In genomic region chr2:120101961-120102360, GRCm38 (mm10) we compare ENCODE assay signal across 24 mouse cellular contexts. TPM values are rescaled to one million over a fixed set of nuclear protein-coding genes. Genes with fewer than 3 reads are reported as not detected.
A peak's percentile ranks its signal among the peaks of the same experiment; 100 is the strongest.
DNase-seq lines count a peak whose midpoint lies in the region; ATAC-seq lines count a peak whose summit lies in the region.
"Had no signal": no experiment of that assay in that cellular context is flagged by ENCODE, and none has a peak within 500 bp of the region (broad histone marks: within the 10 kb centered on the region; RNA-seq: fewer than 3 reads in every experiment).

No protein-coding gene starts in this region.

- WGBS in heart, embryonic 14.5 days: 85% methylated on average over 11 of the region's 11 CpGs
- WGBS in limb, embryonic 15.5 days: 91% methylated on average over 11 of the region's 11 CpGs
- WGBS in limb, embryonic 10.5 days: 93% methylated on average over 11 of the region's 11 CpGs

- no peak for ATAC-seq in heart, embryonic 14.5 days (ENCODE audit: insufficient number of reproducible peaks, insufficient read depth, low FRiP score, low read depth)
- peak; percentile 50; the same call in 1 of the 2 replicates for ATAC-seq in limb, embryonic 15.5 days (ENCODE audit: insufficient number of reproducible peaks, low FRiP score, low TSS enrichment, low read depth)
- ATAC-seq: CD4-positive, CD25-positive, alpha-beta regulatory T cell, adult 4 months; Patski had no signal

- peak; percentile 11 for DNase-seq in embryo, embryonic 11 days
- DNase-seq in embryo, embryonic 9.5 days (ENCODE audit: extremely low spot score): no peak
- DNase-seq in heart, postnatal 36 days: no peak
- DNase-seq in limb, embryonic 10.5 days (ENCODE audit: low spot score): no peak
- peak; percentile 47 for DNase-seq in skeletal muscle tissue, adult 2 months (ENCODE audit: low read depth, low spot score)
- no peak for DNase-seq in urinary bladder, adult 2 months (ENCODE audit: low spot score)
- DNase-seq: adrenal gland, postnatal 10 days; cerebellum, adult 9-11 months; kidney, postnatal 10 days; layer of hippocampus, postnatal 36 days; right cerebral cortex, adult 18-20 months; spleen, adult 18-20 months; thymus, adult 2 months had no signal

- no peaks in the 10 kb centered on the region for H3K9me3 ChIP-seq in heart, embryonic 14.5 days (ENCODE audit: control insufficient read depth, low read length)
- H3K9me3 ChIP-seq in limb, embryonic 15.5 days: no peaks in the 10 kb centered on the region
- no peaks in the 10 kb centered on the region for H3K9me3 ChIP-seq in limb, embryonic 10.5 days (replicated peaks)
- H3K9me3 ChIP-seq: forebrain, embryonic 10.5 days; hindbrain, embryonic 15.5 days; liver, embryonic 15.5 days; midbrain, embryonic 12.5 days; neural tube, embryonic 12.5 days; stomach, embryonic 15.5 days had no signal

- H3K9ac ChIP-seq in heart, embryonic 14.5 days (ENCODE audit: low read length): no peak overlapping the region
- H3K9ac ChIP-seq in limb, embryonic 15.5 days: no peak overlapping the region
- H3K9ac ChIP-seq: hindbrain, embryonic 15.5 days; liver, embryonic 15.5 days; midbrain, embryonic 12.5 days; neural tube, embryonic 12.5 days; stomach, embryonic 15.5 days had no signal

- intact Hi-C loops in heart, postnatal 36 days (cut with DNase I): loop anchor here (2.0 kb wide), 1 partner anchor 27 kb away; no protein-coding TSS in a partner anchor

- no peaks in the 10 kb centered on the region for H3K27me3 ChIP-seq in heart, embryonic 14.5 days (ENCODE audit: control insufficient read depth, insufficient read depth, low read length)
- no peaks in the 10 kb centered on the region for H3K27me3 ChIP-seq in limb, embryonic 15.5 days
- H3K27me3 ChIP-seq in limb, embryonic 10.5 days (ENCODE audit: low read depth, poor library complexity, severe bottlenecking): no peaks in the 10 kb centered on the region
- H3K27me3 ChIP-seq: hindbrain, embryonic 15.5 days; liver, embryonic 15.5 days; midbrain, embryonic 12.5 days; neural tube, embryonic 12.5 days; Patski; stomach, embryonic 15.5 days had no signal

- H3K27ac ChIP-seq in heart, embryonic 14.5 days (replicated peaks in 1 of 2; ENCODE audit: control insufficient read depth in 1 of 2, insufficient read depth in 1 of 2, low read depth in 2 of 2, low read length in 2 of 2): peak overlapping the region; percentile 58 to 59; a peak in 3 of 4 replicates
- no peak overlapping the region for H3K27ac ChIP-seq in limb, embryonic 15.5 days
- no peak overlapping the region for H3K27ac ChIP-seq in limb, embryonic 10.5 days
- H3K27ac ChIP-seq: forebrain, embryonic 10.5 days; hindbrain, embryonic 15.5 days; layer of hippocampus, adult 2 months; liver, embryonic 15.5 days; midbrain, embryonic 12.5 days; neural tube, embryonic 12.5 days; stomach, embryonic 15.5 days had no signal

- H3K36me3 ChIP-seq in heart, embryonic 14.5 days (ENCODE audit: control insufficient read depth, insufficient read depth, low read length): peaks cover 26% of the 10 kb centered on the region
- H3K36me3 ChIP-seq in limb, embryonic 15.5 days: no peaks in the 10 kb centered on the region
- H3K36me3 ChIP-seq in limb, embryonic 10.5 days: 0 out of 2 replicates have a peak, but pooled peaks cover 8% of the 10 kb centered on the region
- H3K36me3 ChIP-seq: hindbrain, embryonic 15.5 days; midbrain, embryonic 12.5 days; neural tube, embryonic 12.5 days; stomach, embryonic 15.5 days had no signal

- H3K4me3 ChIP-seq in heart, embryonic 14.5 days (ENCODE audit: control insufficient read depth in 1 of 2, insufficient read depth in 1 of 2, low read depth in 1 of 2, low read length in 2 of 2): no peak overlapping the region
- no peak overlapping the region for H3K4me3 ChIP-seq in limb, embryonic 15.5 days
- no peak overlapping the region for H3K4me3 ChIP-seq in limb, embryonic 10.5 days
- H3K4me3 ChIP-seq: forebrain, embryonic 10.5 days; hindbrain, embryonic 15.5 days; layer of hippocampus, adult 2 months; liver, embryonic 15.5 days; midbrain, embryonic 12.5 days; neural tube, embryonic 12.5 days; stomach, embryonic 15.5 days had no signal

- no peak overlapping the region for H3K4me2 ChIP-seq in heart, embryonic 14.5 days (ENCODE audit: low read length)
- no peak overlapping the region for H3K4me2 ChIP-seq in limb, embryonic 15.5 days
- H3K4me2 ChIP-seq: hindbrain, embryonic 15.5 days; liver, embryonic 15.5 days; midbrain, embryonic 12.5 days; neural tube, embryonic 12.5 days; stomach, embryonic 15.5 days had no signal

- H3K4me1 ChIP-seq in heart, embryonic 14.5 days (ENCODE audit: control insufficient read depth in 2 of 2, insufficient read depth in 2 of 2, low read length in 2 of 2): peaks cover 39 to 69% of the 10 kb centered on the region in 2 experiments
- peaks cover 11% of the 10 kb centered on the region; the same call in 1 of the 2 replicates for H3K4me1 ChIP-seq in limb, embryonic 15.5 days
- peaks cover 7% of the 10 kb centered on the region; the same call in 1 of the 2 replicates for H3K4me1 ChIP-seq in limb, embryonic 10.5 days
- H3K4me1 ChIP-seq: hindbrain, embryonic 15.5 days; midbrain, embryonic 12.5 days; neural tube, embryonic 12.5 days had no signal

RNA-seq across cellular contexts. Expression of gene Ehd4, which starts 52.4 kb away (rescaled TPM):
- polyA plus RNA-seq in heart, embryonic 14.5 days (2014; fragmentation: Nextera tagmentation; extraction: Ambion mirVana): 141 and 152 TPM in 2 replicates
- 100 to 1,000 TPM; 372 to 460 TPM for total RNA-seq in heart, postnatal 36 days (2021)
- polyA plus RNA-seq in limb, embryonic 15.5 days (2015; fragmentation: Nextera tagmentation; extraction: Ambion mirVana): 60.6 and 97.0 TPM in 2 replicates
- polyA plus RNA-seq in limb, embryonic 10.5 days (2016; fragmentation: Nextera tagmentation; extraction: Ambion mirVana): 25.3 and 27.5 TPM in 2 replicates
- polyA plus RNA-seq in urinary bladder, adult 2 months (2012; rRNA removed): 142 and 166 TPM in 2 replicates

Comparison
In these comparisons a context has a peak if more than half of its experiments do, and no peak if none do; other contexts are left out.
1. DNase-seq: peak in embryo, embryonic 11 days (single experiment) and skeletal muscle tissue, adult 2 months (single experiment); none in embryo, embryonic 9.5 days (single experiment), heart, postnatal 36 days (0 of 2), limb, embryonic 10.5 days (single experiment) and urinary bladder, adult 2 months (single experiment).
2. H3K27ac ChIP-seq: peak in heart, embryonic 14.5 days (2 of 2); none in limb, embryonic 15.5 days (single experiment) and limb, embryonic 10.5 days (single experiment).